Mouse (Mus musculus) small intestine, adult 2 months (tissue): ENCODE measurements around the gene Retnla.

Experiments used
- CTCF ChIP-seq: fragments of 200-500 bp; IDR thresholded peaks from 2 replicates; pipeline ENCODE4 v1.5.1; 2012; ENCODE audit warnings: low read depth, mild to moderate bottlenecking, control low read depth, inconsistent platforms, low read length, moderate library complexity, mixed read lengths; ENCODE audit not compliant: insufficient replicate concordance, insufficient read length; ENCODE audit errors: extremely low read depth
- POLR2A ChIP-seq: fragments of 200-500 bp; IDR thresholded peaks from 2 replicates; pipeline ENCODE4 v1.6.1; 2012; ENCODE audit warnings: low read depth, mild to moderate bottlenecking, control low read depth, inconsistent platforms, low read length, moderate library complexity

- no peak for TF ChIP-seq CTCF
- TF ChIP-seq POLR2A, result no peak
Observed at GRCm38 (mm10) chr16:48811881-48812436, 30.4 kb upstream of the Retnla start.
